Mouse (Mus musculus): ENCODE measurements at regions not wholly inside any gene's neighbourhood (a gene's known extent, or its start where the extent isn't known, plus 50 kb on each side); places are given as distances from the start of the nearest gene placed in this dataset.

GRCm38 (mm10) chr1:112456047-112456446, 591.3 kb upstream of the Dsel start:
- TF ChIP-seq CTCF (IDR thresholded peaks at IDR 0.05; ENCODE audit: low read depth) (peak; percentile 37), EP300 (IDR thresholded peaks at IDR 0.05; ENCODE audit: low read depth) (no peak)

Measured in heart, postnatal 0 days (tissue).